Mouse (Mus musculus): ENCODE data around the gene Wdr18. TPM values are rescaled to one million over a fixed set of nuclear protein-coding genes. Genes with fewer than 3 reads are reported as not detected.

Wdr18 gene
- polyA plus RNA-seq, 1 experiment from 2014 or later = 78.8 TPM

DNA sequence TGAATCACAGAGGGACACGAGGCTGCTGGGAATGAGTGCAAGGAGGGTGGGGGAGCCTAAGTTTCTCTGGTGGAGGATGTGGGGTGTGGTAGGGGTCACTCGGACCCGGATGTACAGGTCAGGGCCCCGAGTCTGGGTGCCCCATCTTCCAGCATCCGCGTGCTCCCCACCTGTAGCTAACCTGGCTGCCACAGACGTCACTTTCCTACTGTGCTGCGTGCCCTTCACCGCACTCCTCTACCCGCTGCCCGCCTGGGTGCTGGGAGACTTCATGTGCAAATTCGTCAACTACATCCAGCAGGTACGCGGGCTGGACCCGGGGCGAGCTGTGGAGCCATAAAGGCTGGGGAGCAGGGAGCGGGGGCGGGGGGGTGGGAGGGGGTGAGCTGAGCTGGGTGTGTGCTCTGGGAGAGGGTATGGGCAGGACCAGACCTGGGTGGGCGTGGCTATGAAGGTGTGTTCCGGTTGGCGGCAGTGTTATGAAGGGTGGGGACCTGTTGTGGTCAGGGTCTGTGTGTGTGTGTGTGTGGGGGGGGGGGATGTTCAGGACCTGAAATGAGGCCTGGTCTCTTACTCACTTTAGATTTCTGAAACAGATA is 40.6 kb upstream of the Wdr18 start:
- no peaks in the 10 kb centered on the region for H3K36me3 ChIP-seq
- peak overlapping the region; percentile 18 for H3K4me3 ChIP-seq
- H3K9ac ChIP-seq = peak overlapping the region; percentile 30; the same call in 1 of the 2 replicates
- H3K4me1 ChIP-seq (replicated peaks) = peaks cover 55% of the 10 kb centered on the region
- H3K27ac ChIP-seq (ENCODE audit: poor library complexity, severe bottlenecking) = no peak overlapping the region
- H3K27me3 ChIP-seq (replicated peaks) = peaks cover 67% of the 10 kb centered on the region
- H3K9me3 ChIP-seq (replicated peaks) = no peaks in the 10 kb centered on the region
- 3% methylated on average over 21 of the region's 21 CpGs for WGBS
- ATAC-seq (ENCODE audit: insufficient number of reproducible peaks, low FRiP score) = no peak
- H3K4me2 ChIP-seq = peak overlapping the region; percentile 60

DNA sequence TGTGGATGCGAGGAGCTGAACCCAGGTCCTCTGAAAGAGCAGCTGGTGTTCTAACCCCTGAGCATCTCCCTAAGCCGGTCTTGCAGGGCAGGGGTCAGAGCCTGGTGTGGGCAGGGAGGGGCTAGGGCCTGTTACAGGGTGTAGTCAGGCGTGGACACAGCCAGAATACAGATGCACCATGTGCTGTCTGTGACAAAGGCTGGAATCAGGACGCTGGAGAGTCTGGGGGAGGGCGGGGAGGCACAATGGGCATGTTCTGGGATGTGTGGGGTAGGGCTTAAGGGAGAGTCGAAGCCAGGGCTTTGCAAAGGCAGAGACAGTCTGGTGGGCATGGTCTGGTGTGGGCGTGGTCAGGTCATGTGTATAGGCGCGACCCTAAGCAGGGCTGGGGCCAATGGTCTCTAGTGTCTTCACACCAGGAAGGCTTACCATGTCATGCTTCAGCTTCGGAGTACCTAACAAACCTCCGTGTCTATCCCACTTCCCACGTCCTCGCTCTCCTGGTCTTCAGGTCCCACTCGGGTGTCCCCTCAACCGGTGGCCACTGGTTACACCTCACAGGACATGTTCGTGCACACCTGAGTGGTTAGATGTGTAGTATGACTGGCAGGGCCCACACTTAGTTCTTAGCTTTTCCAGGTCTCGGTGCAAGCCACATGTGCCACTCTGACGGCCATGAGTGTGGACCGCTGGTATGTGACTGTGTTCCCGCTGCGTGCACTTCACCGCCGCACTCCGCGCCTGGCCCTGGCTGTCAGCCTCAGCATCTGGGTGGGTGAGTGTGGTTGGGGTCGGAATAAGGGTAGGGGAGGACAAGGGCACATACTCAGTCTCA is 39.7 kb upstream of the Wdr18 start:
- no peaks in the 10 kb centered on the region for H3K36me3 ChIP-seq
- H3K4me3 ChIP-seq = peak overlapping the region; percentile 29; the same call in 1 of the 2 replicates
- H3K9me3 ChIP-seq (replicated peaks) = no peaks in the 10 kb centered on the region
- H3K27me3 ChIP-seq (replicated peaks) = peaks cover 67% of the 10 kb centered on the region
- ATAC-seq (ENCODE audit: insufficient number of reproducible peaks, low FRiP score) = no peak
- peak overlapping the region; percentile 65 for H3K4me2 ChIP-seq
- no peak overlapping the region for H3K9ac ChIP-seq
- peaks cover 46% of the 10 kb centered on the region for H3K4me1 ChIP-seq (replicated peaks)
- 23% methylated on average over 26 of the region's 26 CpGs for WGBS
- no peak overlapping the region for H3K27ac ChIP-seq (ENCODE audit: poor library complexity, severe bottlenecking)

DNA sequence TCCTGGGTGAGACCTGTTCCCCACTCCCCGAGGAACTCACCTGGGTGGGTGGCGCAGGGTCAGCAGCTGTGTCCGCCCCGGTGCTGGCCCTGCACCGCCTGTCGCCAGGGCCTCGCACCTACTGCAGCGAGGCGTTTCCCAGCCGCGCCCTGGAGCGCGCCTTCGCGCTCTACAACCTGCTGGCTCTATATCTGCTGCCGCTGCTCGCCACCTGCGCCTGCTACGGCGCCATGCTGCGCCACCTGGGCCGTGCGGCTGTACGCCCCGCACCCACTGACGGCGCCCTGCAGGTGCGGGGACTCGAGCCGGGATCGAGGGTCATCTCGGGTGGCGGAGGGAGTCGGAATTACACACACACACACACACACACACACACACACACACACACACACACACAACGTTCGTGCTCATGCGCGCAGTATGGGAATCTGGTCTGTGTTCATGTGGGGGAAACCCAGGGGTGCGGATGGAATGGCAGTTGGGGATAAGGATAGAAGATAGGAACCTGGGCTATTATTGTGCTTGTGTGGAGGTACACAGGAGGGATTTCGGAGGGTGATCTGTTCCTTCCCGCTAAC is 38.9 kb upstream of the Wdr18 start, which contains the start of gene R3hdm4:
TSS of gene R3hdm4 (minus strand) at position 251 of the 578 bp plus-strand sequence.
- 7% methylated on average over 41 of the region's 41 CpGs for WGBS
- Histone ChIP-seq H3K27me3 (replicated peaks) (peaks cover 67% of the 10 kb centered on the region), H3K4me1 (replicated peaks) (peaks cover 45% of the 10 kb centered on the region), H3K4me3 (peak within 1 kb of the TSS; percentile 29), H3K9ac (peak within 1 kb of the TSS; percentile 43), H3K4me2 (peak within 1 kb of the TSS; percentile 65), H3K36me3 (no peaks in the 10 kb centered on the region), H3K27ac (ENCODE audit: poor library complexity, severe bottlenecking) (no peak within 1 kb of the TSS), H3K9me3 (replicated peaks) (no peaks in the 10 kb centered on the region)
- no peak for ATAC-seq (ENCODE audit: insufficient number of reproducible peaks, low FRiP score)

DNA sequence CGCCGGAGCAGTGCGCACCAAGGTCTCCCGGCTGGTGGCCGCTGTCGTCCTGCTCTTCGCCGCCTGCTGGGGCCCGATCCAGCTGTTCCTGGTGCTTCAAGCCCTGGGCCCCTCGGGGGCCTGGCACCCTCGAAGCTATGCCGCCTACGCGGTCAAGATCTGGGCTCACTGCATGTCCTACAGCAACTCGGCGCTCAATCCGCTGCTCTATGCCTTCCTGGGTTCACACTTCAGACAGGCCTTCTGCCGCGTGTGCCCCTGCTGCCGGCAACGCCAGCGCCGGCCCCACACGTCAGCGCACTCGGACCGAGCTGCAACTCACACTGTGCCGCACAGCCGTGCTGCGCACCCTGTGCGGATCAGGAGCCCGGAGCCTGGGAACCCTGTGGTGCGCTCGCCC is 38.4 kb upstream of the Wdr18 start:
- Histone ChIP-seq H3K9me3 (replicated peaks) (no peaks in the 10 kb centered on the region), H3K4me3 (peak overlapping the region; percentile 29), H3K27ac (ENCODE audit: poor library complexity, severe bottlenecking) (no peak overlapping the region), H3K4me2 (peak overlapping the region; percentile 65), H3K36me3 (no peaks in the 10 kb centered on the region), H3K4me1 (replicated peaks) (peaks cover 47% of the 10 kb centered on the region), H3K27me3 (replicated peaks) (peaks cover 67% of the 10 kb centered on the region), H3K9ac (peak overlapping the region; percentile 43)
- WGBS = 3% methylated on average over 34 of the region's 34 CpGs
- ATAC-seq (ENCODE audit: insufficient number of reproducible peaks, low FRiP score) = no peak

DNA sequence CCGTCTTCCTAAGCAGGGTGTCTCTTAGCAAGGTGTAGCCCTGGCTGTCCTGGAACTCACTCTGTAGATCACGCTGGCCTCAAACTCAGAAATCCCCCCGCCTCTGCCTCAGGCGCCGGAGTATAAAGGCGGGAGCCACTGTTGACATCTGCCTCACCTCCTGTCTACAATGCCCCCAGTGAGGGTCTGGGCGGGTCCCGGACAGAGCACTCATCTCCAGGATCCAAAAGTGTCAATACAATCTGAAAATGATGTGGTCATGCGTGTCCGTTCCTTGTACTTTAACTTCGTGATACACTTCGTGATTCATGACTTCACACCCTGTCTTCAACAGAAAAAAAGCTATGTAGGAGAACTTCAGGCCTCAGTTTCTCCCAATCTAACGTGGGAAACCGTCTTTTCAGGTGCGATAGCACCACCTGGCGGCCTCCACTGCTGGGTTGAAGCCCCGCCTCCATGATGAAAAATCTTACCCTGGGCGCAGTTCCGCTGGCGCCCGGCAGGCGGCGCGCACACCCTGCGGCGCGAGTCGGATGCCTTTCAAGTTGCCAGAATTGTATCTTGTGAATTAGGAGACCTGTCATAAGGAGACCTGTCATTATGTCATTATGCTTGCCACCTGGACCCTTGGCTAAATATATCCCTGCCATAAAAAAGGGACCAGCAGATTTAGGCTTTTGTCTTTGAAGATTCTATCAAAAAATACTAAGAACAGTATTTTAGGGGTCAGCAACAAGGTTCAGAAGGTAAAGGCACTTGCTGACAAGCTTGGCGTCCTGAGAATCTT is 34.8 kb upstream of the Wdr18 start:
- peaks cover 44% of the 10 kb centered on the region for H3K4me1 ChIP-seq (replicated peaks)
- H3K4me3 ChIP-seq = peak overlapping the region; percentile 94; the same call in 1 of the 2 replicates
- ATAC-seq (ENCODE audit: insufficient number of reproducible peaks, low FRiP score) = no peak
- peak overlapping the region; percentile 96; the same call in 1 of the 2 replicates for H3K9ac ChIP-seq
- 0 out of 2 replicates have a peak overlapping the region, but pooled peaks have one; percentile 98 for H3K27ac ChIP-seq (ENCODE audit: poor library complexity, severe bottlenecking)
- peaks cover 37% of the 10 kb centered on the region for H3K27me3 ChIP-seq (replicated peaks)
- no peaks in the 10 kb centered on the region for H3K9me3 ChIP-seq (replicated peaks)
- H3K4me2 ChIP-seq = peak overlapping the region; percentile 80
- WGBS = 11% methylated on average over 29 of the region's 29 CpGs
- 0 out of 2 replicates have a peak, but pooled peaks cover under 1% of the 10 kb centered on the region for H3K36me3 ChIP-seq

DNA sequence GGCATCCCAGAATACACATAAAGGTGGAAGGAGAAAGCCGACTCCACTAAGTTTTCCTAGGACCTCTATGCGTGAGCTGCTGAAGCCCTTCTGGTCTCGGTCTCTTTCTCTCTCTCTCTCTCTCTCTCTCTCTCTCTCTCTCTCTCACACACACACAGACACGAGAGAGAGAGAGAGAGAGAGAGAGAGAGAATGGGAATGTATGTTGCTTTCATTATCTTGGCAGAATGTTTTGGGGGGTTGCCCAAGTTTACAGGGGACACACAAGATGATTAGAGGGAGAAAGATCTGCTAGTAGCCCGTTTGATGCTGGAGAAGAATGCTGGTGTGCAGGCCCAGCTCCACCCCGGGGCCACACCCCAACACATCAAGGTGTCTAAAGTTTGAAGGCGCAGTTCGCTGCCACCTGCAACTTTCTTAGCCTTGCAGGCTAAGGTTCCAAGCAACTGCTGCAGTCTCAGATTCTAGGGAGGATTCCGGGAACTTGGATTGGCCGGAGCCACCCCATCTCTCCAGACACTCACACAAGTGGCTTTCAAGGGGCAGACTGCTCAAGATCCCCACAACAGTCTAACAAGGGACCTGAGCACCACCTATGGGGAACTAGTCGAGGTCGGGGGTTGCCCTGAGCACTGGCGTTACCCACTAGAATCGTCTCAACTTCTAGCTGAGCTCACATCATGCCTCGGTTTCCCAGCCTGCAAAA is 34.0 kb upstream of the Wdr18 start:
- Histone ChIP-seq H3K27ac (ENCODE audit: poor library complexity, severe bottlenecking) (peak overlapping the region; percentile 98), H3K9ac (peak overlapping the region; percentile 96), H3K36me3 (peaks cover 8% of the 10 kb centered on the region), H3K4me3 (peak overlapping the region; percentile 94), H3K9me3 (replicated peaks) (no peaks in the 10 kb centered on the region), H3K27me3 (replicated peaks) (peaks cover 29% of the 10 kb centered on the region), H3K4me2 (peak overlapping the region; percentile 80), H3K4me1 (replicated peaks) (peaks cover 46% of the 10 kb centered on the region)
- 10% methylated on average over 14 of the region's 15 CpGs for WGBS
- no peak for ATAC-seq (ENCODE audit: insufficient number of reproducible peaks, low FRiP score)

DNA sequence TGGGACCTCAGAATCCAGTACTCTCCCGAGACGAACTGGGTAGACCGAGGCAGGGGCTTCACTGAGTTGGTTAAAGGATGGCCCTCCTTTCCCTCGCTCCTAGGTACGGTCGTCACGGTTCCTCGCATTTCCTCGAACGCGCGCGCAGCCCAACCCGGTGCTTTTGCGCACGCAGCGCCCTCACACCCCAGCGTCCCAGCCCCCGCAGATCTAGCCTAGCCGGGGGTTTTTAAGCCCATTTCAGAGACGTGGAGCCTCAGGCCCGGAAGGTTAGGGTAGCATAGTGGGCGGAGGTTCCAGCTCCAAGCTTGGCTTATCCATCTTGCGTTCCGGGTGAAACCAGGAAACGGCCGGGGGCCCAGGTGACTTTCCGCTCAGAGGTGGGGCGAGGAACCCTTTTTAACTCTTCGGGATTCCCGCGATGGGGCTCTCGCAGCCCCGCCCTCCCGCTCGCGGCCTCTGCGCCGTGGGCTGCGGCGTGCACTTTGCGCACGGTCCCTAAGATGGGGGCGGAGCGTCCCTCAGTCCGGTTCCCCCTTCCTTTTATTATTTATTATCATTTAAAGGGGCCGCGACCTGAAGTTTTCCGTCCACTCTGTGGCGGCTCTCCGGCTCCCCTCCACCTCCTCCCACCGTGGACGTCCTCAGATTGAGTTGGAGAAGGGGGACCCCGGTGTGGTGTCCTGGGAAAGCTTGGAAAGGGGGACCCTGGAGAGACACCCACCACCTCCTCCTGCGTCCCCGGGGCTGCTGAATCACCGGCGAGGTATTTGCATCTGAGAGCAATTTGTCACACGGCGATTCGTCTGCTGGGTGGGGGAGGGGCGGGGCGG is 33.2 kb upstream of the Wdr18 start, which contains the start of gene Arid3a:
TSS of gene Arid3a (plus strand) at position 553 of the 833 bp plus-strand sequence.
- H3K4me3 ChIP-seq = peak within 1 kb of the TSS; percentile 94
- H3K9ac ChIP-seq = peak within 1 kb of the TSS; percentile 96
- peaks cover 16% of the 10 kb centered on the region for H3K36me3 ChIP-seq
- H3K4me2 ChIP-seq = peak within 1 kb of the TSS; percentile 80
- peaks cover 22% of the 10 kb centered on the region for H3K27me3 ChIP-seq (replicated peaks)
- H3K4me1 ChIP-seq (replicated peaks) = peaks cover 45% of the 10 kb centered on the region
- H3K9me3 ChIP-seq (replicated peaks) = no peaks in the 10 kb centered on the region
- peak within 1 kb of the TSS; percentile 98 for H3K27ac ChIP-seq (ENCODE audit: poor library complexity, severe bottlenecking)
- WGBS = under 1% methylated on average over 63 of the region's 63 CpGs
- peak; percentile 84 for ATAC-seq (ENCODE audit: insufficient number of reproducible peaks, low FRiP score)

DNA sequence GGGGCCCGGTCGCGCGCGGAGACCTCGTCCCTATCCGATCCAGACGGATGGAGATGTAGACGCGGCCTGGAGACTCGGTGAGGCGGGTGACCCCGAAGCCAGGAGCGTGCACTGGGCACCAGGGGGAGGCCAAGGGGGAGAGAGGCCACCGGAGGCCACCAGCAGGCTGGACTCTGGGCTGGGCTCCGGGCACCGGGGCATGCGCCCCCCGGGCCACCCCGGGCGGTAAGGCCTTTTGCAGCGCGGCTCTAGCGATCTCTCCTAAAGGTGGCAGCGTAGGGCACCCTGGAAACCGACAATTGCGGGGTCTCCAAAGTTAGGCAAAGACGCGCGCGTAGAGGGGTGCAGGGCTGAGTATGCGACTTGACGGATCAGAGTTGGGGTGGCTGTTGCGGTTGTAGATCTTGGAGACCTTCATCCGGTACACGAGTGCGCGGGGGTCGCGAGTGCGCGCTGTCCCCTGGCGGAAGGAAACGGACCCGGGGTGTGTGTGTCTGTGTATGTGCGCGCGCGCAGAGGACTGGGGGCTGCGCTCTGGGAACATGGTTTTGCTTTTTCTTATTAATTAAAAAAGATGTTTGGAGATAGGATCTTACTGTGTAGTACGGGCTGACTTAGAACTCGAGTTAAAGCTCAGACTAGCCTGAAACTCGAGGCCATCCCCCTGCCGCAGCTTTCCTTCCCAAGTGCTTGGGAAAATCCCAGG is 32.5 kb upstream of the Wdr18 start:
- peaks cover 50% of the 10 kb centered on the region for H3K4me1 ChIP-seq (replicated peaks)
- H3K4me3 ChIP-seq = peak overlapping the region; percentile 94
- H3K36me3 ChIP-seq = peaks cover 23% of the 10 kb centered on the region
- H3K27ac ChIP-seq (ENCODE audit: poor library complexity, severe bottlenecking) = peak overlapping the region; percentile 98
- H3K9ac ChIP-seq = peak overlapping the region; percentile 96
- ATAC-seq (ENCODE audit: insufficient number of reproducible peaks, low FRiP score) = peak; percentile 51
- under 1% methylated on average over 52 of the region's 54 CpGs for WGBS
- H3K4me2 ChIP-seq = peak overlapping the region; percentile 80
- no peaks in the 10 kb centered on the region for H3K9me3 ChIP-seq (replicated peaks)
- H3K27me3 ChIP-seq (replicated peaks) = peaks cover 14% of the 10 kb centered on the region

DNA sequence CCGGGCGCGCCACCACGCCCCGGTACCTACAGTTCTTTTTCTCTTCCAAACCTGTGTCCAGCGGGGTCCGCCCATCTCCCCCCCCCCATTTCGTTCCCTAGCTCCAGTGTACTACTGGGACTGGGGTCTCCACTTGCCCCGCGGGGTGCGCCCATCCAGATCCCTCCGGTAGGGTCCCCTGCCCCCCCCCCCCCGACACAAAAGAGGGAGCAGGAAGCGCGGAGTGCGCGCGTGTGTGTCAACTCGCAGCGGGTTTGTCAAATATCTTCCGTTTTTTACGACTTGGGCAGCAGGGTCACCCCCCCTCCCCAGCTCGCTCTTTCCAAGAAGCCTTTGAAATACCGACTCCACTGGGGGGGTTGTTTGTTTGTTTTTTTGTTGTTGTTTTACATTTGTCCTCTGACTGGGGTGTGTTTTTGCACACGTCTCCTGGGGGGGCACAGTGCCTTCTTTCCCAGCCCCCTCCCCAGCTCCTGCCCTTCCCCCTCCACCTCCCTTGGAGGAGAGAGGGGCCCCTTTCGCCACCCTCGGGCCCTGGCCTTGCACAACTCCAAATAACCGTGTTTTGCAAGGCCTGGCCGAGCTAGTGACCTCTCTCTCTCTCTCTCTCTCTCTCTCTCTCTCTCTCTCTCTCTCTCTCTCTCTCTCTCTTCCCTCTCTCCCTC is 31.8 kb upstream of the Wdr18 start:
- Histone ChIP-seq H3K9ac (peak overlapping the region; percentile 96), H3K4me2 (peak overlapping the region; percentile 80), H3K27ac (ENCODE audit: poor library complexity, severe bottlenecking) (peak overlapping the region; percentile 98), H3K4me3 (peak overlapping the region; percentile 94), H3K36me3 (peaks cover 25% of the 10 kb centered on the region), H3K4me1 (replicated peaks) (peaks cover 57% of the 10 kb centered on the region), H3K9me3 (replicated peaks) (no peaks in the 10 kb centered on the region), H3K27me3 (replicated peaks) (peaks cover 7% of the 10 kb centered on the region)
- WGBS = under 1% methylated on average over 29 of the region's 29 CpGs
- ATAC-seq (ENCODE audit: insufficient number of reproducible peaks, low FRiP score) = peak; percentile 7

Measured in heart, embryonic 12.5 days (tissue).